Mouse (Mus musculus) T-helper 17 cell (primary cell): Measurements from ENCODE around the gene Otos.

Experiments used
- in situ Hi-C, 2 experiments: fragments of 300-600 bp; cut with MboI, MseI; formaldehyde crosslinking; loops; 1 replicate in 1 of 2; 2 replicates in 1 of 2; pipeline ENCODE4 v1.15.1; 2025; ENCODE audit warnings: high pct_unique_total_duplicates in 2 of 2

Gene Otos

GRCm38 (mm10) chr1:92617488-92617887 lies 31.2 kb downstream of the Otos start, which contains the start of gene Olfr12:
Gene Olfr12, plus strand, starts transcription at chr1:92617788.
- in situ Hi-C loops: no loop called here

DNA sequence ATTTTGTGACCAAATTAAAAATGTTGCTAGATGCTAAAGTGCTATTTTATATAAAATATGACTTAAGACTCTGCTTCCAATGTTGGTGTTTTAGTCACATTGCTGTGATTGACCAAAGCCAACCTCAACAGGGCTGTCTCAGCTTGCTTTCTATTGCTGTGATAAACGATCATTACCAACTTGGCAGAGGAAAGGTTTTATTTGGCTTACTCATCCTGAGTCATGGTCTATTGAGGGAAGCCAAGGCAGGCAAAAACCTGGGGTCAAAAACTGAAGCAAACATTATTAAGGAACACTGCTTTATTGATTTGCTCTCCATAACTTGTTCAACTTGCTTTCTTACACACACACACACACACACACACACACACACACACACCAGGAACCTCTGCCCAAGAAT lies 32.6 kb downstream of the Otos start:
- in situ Hi-C loops: no loop called here

- in situ Hi-C loops: loop anchor here in 1 of 2 experiments (5.0 kb wide), 1 partner anchor 702 kb away; no protein-coding TSS in a partner anchor
Observed at GRCm38 (mm10) chr1:92614516-92614915, 34.1 kb downstream of the Otos start.

DNA sequence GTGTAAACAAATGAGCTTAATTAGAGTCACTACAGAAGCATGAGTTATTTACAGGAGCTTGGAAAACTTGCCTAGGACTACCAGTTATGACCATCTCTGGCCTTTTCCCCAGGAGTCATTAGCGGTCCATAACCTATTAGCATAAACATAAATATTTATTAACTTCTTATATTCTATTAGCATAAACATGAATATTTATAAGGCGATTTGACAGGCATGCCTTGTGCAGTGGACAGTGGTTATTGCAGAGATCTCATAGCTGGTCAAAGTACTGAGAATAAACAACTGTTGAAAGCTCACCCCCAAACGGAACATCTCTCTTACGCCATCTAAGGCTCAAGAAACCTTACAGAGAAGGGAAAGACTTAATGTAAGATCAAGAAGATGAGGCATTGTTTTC lies 35.5 kb downstream of the Otos start:
- in situ Hi-C loops: loop anchor here in 1 of 2 experiments (5.0 kb wide), 1 partner anchor 701 kb away; no protein-coding TSS in a partner anchor

- in situ Hi-C loops: loop anchor here in 1 of 2 experiments (5.0 kb wide), 1 partner anchor 699 kb away; no protein-coding TSS in a partner anchor
Observed at GRCm38 (mm10) chr1:92611008-92611407, 37.6 kb downstream of the Otos start.

DNA sequence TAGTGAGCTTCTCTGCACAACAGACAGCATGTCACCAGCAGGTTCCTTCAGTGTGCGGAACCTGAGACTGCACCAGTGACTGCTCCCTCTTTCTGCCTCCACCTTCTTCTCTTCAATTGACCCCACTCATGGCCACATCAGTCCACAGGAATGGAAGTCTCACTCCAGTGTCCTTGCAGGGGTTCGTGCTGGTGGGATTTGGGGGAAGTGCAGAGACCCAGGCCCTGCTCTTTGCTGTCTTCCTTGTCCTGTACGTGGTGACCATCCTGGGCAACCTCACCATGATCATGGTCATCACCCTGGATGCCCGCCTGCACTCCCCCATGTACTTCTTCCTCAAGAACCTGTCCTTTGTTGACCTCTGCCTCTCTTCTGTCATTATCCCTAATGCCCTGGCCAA lies 40.9 kb downstream of the Otos start:
- in situ Hi-C loops: loop anchor here (5.0 to 10.0 kb wide), 2 partner anchors 90 to 713 kb away; partner anchors contain the start of gene Olfr1414 (in 1 of the 2)

- in situ Hi-C loops: loop anchor here (5.0 to 10.0 kb wide), 2 partner anchors 88 to 711 kb away; partner anchors contain the start of gene Olfr1414 (in 1 of the 2)
Observed at GRCm38 (mm10) chr1:92605482-92605881, 43.2 kb downstream of the Otos start, which contains the start of gene Olfr1410. Gene Olfr1410, plus strand, starts transcription at chr1:92605782.

DNA sequence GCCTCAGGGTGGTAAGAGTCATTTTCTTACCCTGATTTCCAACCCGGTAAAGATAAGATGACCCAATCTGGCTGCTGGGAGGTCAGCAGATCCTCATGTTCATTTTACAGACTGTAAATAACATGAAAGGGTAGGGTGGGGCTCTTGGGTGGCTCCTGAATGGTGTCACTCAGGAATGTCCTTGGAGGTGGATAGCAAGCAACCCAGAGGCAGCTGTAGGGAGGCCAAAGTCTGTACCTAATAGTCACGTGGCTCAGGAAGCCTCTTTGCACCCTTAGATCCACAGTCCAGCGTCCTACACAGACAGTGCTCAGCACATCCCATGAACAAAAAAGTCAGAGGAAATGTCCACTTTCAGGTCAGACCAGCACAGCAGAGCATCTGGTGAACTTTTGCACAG lies 52.6 kb downstream of the Otos start:
- in situ Hi-C loops: loop anchor here in 1 of 2 experiments (10.0 kb wide), 1 partner anchor 429 kb away; no protein-coding TSS in a partner anchor
